Mouse (Mus musculus): Measurements from ENCODE around the gene Atp1b1.

- no peak for TF ChIP-seq POLR2A (IDR thresholded peaks at IDR 0.05; ENCODE audit: low read depth, low read length)
- no peak for TF ChIP-seq CTCF (IDR thresholded peaks at IDR 0.05; ENCODE audit: borderline replicate concordance, insufficient read depth, low read length)
Observed at GRCm38 (mm10) chr1:164474778-164475511, 16.8 kb upstream of the Atp1b1 start.
